Mouse (Mus musculus) limb, embryonic 11.5 days (tissue): ENCODE data around the gene Mtmr2. TPM values are rescaled to one million over a fixed set of nuclear protein-coding genes. Genes with fewer than 3 reads are reported as not detected.

ENCODE experiments used
- ATAC-seq: fragments of 200-750 bp; cut with Nextera tagmentation; 2 replicates; pipeline ENCODE4 v1.8.0; 2017; ENCODE audit warnings: low read depth; ENCODE audit not compliant: insufficient number of reproducible peaks, low FRiP score, low TSS enrichment
- DNase-seq: peaks from one replicate; pipeline ENCODE4 v3.0.0-alpha.2; 2015; ENCODE audit warnings: low spot score
- H3K27ac ChIP-seq: fragments of 300-500 bp; sonication (generic); replicated peaks from 2 replicates; pipeline ENCODE4 v1.5.1; 2014; ENCODE audit warnings: low read depth, mild to moderate bottlenecking, low read length
- H3K27me3 ChIP-seq: fragments of 300-500 bp; sonication (generic); 2 replicates; pipeline ENCODE4 v1.6.1; 2014; ENCODE audit warnings: mild to moderate bottlenecking, low read length, mixed read lengths; ENCODE audit not compliant: control insufficient read depth, insufficient read depth
- H3K36me3 ChIP-seq: fragments of 300-500 bp; sonication (generic); 2 replicates; pipeline ENCODE4 v1.6.1; 2014; ENCODE audit warnings: mild to moderate bottlenecking, low read length, moderate library complexity, mixed read lengths; ENCODE audit not compliant: control insufficient read depth, insufficient read depth
- H3K4me1 ChIP-seq: fragments of 300-500 bp; sonication (generic); 2 replicates; pipeline ENCODE4 v1.6.1; 2014; ENCODE audit warnings: low read length, mixed read lengths; ENCODE audit not compliant: control insufficient read depth, insufficient read depth
- H3K4me2 ChIP-seq: fragments of 300-500 bp; sonication (generic); 2 replicates; pipeline ENCODE4 v1.6.1; 2014; ENCODE audit warnings: low read depth, mild to moderate bottlenecking, moderate library complexity; ENCODE audit not compliant: severe bottlenecking
- H3K4me3 ChIP-seq: fragments of 300-500 bp; sonication (generic); 2 replicates; pipeline ENCODE4 v1.5.1; 2014; ENCODE audit warnings: low read depth, low read length
- H3K9ac ChIP-seq: fragments of 300-500 bp; sonication (generic); 2 replicates; pipeline ENCODE4 v1.6.1; 2014; ENCODE audit warnings: mild to moderate bottlenecking, low read length
- H3K9me3 ChIP-seq: fragments of 300-500 bp; sonication (generic); 2 replicates; pipeline ENCODE4 v1.6.1; 2016; ENCODE audit warnings: low read length; ENCODE audit not compliant: control insufficient read depth
- WGBS: fragments of 180-500 bp; shearing (Covaris S2); extraction: QIAGEN DNeasy Blood & Tissue Kit; methylation state at CpG from one replicate; pipeline ENCODE4 v1.1.7; 2014; 5-methylcytosine and 5-hydroxymethylcytosine counted together
- polyA plus RNA-seq: library from polyadenylated mRNA; unstranded; fragments of >200 nt; fragmentation: Nextera tagmentation; extraction: Ambion mirVana; gene quantifications from 2 replicates; pipeline ENCODE4 v1.2.1, GENCODE M21; 2014

Mtmr2 gene
- polyA plus RNA-seq, 1 experiment from 2014 or later, result 89.5 TPM

- no peaks in the 10 kb centered on the region for H3K27me3 ChIP-seq
- no peak overlapping the region for H3K4me2 ChIP-seq
- no peak overlapping the region for H3K9ac ChIP-seq
- DNase-seq (peak; percentile 84), ATAC-seq (peak; percentile 75; the same call in 1 of the 2 replicates)
- no peaks in the 10 kb centered on the region for H3K36me3 ChIP-seq
- no peaks in the 10 kb centered on the region for H3K4me1 ChIP-seq
- 20% methylated on average over 8 of the region's 8 CpGs for WGBS
- H3K9me3 ChIP-seq, result no peaks in the 10 kb centered on the region
- H3K4me3 ChIP-seq, result no peak overlapping the region
- H3K27ac ChIP-seq, result no peak overlapping the region
Observed at GRCm38 (mm10) chr9:13716316-13717099, 31.7 kb upstream of the Mtmr2 start.

GRCm38 (mm10) chr9:13748798-13749674, 826 bp downstream of the Mtmr2 start:
- 1% methylated on average over 59 of the region's 60 CpGs for WGBS
- H3K4me2 ChIP-seq, result peak overlapping the region; percentile 40
- peak; percentile 96 for DNase-seq

GRCm38 (mm10) chr9:13749675-13749998, 1.4 kb downstream of the Mtmr2 start:
- Histone ChIP-seq H3K4me3 (peak overlapping the region; percentile 90), H3K27me3 (no peaks in the 10 kb centered on the region), H3K9ac (peak overlapping the region; percentile 98), H3K9me3 (no peaks in the 10 kb centered on the region), H3K27ac (peak overlapping the region; percentile 83), H3K4me2 (peak overlapping the region; percentile 40), H3K36me3 (no peaks in the 10 kb centered on the region), H3K4me1 (no peaks in the 10 kb centered on the region)
- WGBS, result 8% methylated on average over 7 of the region's 7 CpGs
- no peak for DNase-seq
- ATAC-seq, result no peak

More at GRCm38 (mm10) chr9:13748798-13749674, 826 bp downstream of the Mtmr2 start:
- no peaks in the 10 kb centered on the region for H3K36me3 ChIP-seq
- peak overlapping the region; percentile 98 for H3K9ac ChIP-seq
- no peaks in the 10 kb centered on the region for H3K4me1 ChIP-seq
- peak overlapping the region; percentile 90 for H3K4me3 ChIP-seq
- H3K27ac ChIP-seq, result peak overlapping the region; percentile 83
- H3K9me3 ChIP-seq, result no peaks in the 10 kb centered on the region
- no peaks in the 10 kb centered on the region for H3K27me3 ChIP-seq
- ATAC-seq, result peak; percentile 99

- DNase-seq, result no peak
- 96% methylated on average over 4 of the region's 4 CpGs for WGBS
- H3K27ac ChIP-seq, result no peak overlapping the region
Observed at GRCm38 (mm10) chr9:13752543-13752942, 4.3 kb downstream of the Mtmr2 start.

GRCm38 (mm10) chr9:13760430-13760829, 12.2 kb downstream of the Mtmr2 start:
- 95% methylated on average over 3 of the region's 3 CpGs for WGBS
- no peak overlapping the region for H3K4me2 ChIP-seq
- no peaks in the 10 kb centered on the region for H3K36me3 ChIP-seq
- H3K9me3 ChIP-seq, result no peaks in the 10 kb centered on the region
- no peak overlapping the region for H3K27ac ChIP-seq
- DNase-seq (no peak), ATAC-seq (no peak)
- no peaks in the 10 kb centered on the region for H3K4me1 ChIP-seq
- H3K27me3 ChIP-seq, result no peaks in the 10 kb centered on the region
- H3K4me3 ChIP-seq, result no peak overlapping the region
- H3K9ac ChIP-seq, result no peak overlapping the region

More at GRCm38 (mm10) chr9:13752543-13752942, 4.3 kb downstream of the Mtmr2 start:
- H3K4me1 ChIP-seq, result no peaks in the 10 kb centered on the region
- no peaks in the 10 kb centered on the region for H3K36me3 ChIP-seq
- no peak overlapping the region for H3K4me3 ChIP-seq
- H3K9ac ChIP-seq, result no peak overlapping the region
- no peak overlapping the region for H3K4me2 ChIP-seq
- ATAC-seq, result no peak
- no peaks in the 10 kb centered on the region for H3K27me3 ChIP-seq
- no peaks in the 10 kb centered on the region for H3K9me3 ChIP-seq

- DNase-seq, result no peak
- Histone ChIP-seq H3K4me2 (no peak overlapping the region), H3K4me3 (no peak overlapping the region), H3K27ac (no peak overlapping the region), H3K36me3 (no peaks in the 10 kb centered on the region), H3K4me1 (no peaks in the 10 kb centered on the region), H3K9ac (no peak overlapping the region), H3K9me3 (no peaks in the 10 kb centered on the region), H3K27me3 (no peaks in the 10 kb centered on the region)
- WGBS, result 87% methylated on average over 2 of the region's 2 CpGs
- no peak for ATAC-seq
Observed at GRCm38 (mm10) chr9:13765624-13766023, 17.4 kb downstream of the Mtmr2 start.

GRCm38 (mm10) chr9:13766570-13766969, 18.4 kb downstream of the Mtmr2 start:
- H3K27ac ChIP-seq, result no peak overlapping the region
- no peak overlapping the region for H3K4me3 ChIP-seq
- no peak overlapping the region for H3K9ac ChIP-seq
- no peaks in the 10 kb centered on the region for H3K27me3 ChIP-seq
- H3K9me3 ChIP-seq, result no peaks in the 10 kb centered on the region
- WGBS, result 93% methylated on average over 7 of the region's 7 CpGs
- ATAC-seq, result no peak
- no peak for DNase-seq
- no peaks in the 10 kb centered on the region for H3K36me3 ChIP-seq
- H3K4me2 ChIP-seq, result no peak overlapping the region
- H3K4me1 ChIP-seq, result no peaks in the 10 kb centered on the region

- H3K27ac ChIP-seq, result no peak overlapping the region
- ATAC-seq (no peak), DNase-seq (no peak)
- H3K9me3 ChIP-seq, result no peaks in the 10 kb centered on the region
- H3K4me3 ChIP-seq, result no peak overlapping the region
- H3K9ac ChIP-seq, result no peak overlapping the region
- no peaks in the 10 kb centered on the region for H3K27me3 ChIP-seq
- H3K4me1 ChIP-seq, result no peaks in the 10 kb centered on the region
- 96% methylated on average over 1 of the region's 1 CpGs for WGBS
- H3K4me2 ChIP-seq, result no peak overlapping the region
- no peaks in the 10 kb centered on the region for H3K36me3 ChIP-seq
Observed at GRCm38 (mm10) chr9:13774732-13775131, 26.5 kb downstream of the Mtmr2 start.
